Mouse (Mus musculus): Measurements from ENCODE around the gene Sema4c. TPM values are rescaled to one million over a fixed set of nuclear protein-coding genes. Genes with fewer than 3 reads are reported as not detected.

Sema4c gene
- polyA plus RNA-seq, 1 experiment from 2014 or later, result 3.1 TPM

- Histone ChIP-seq H3K9me3 (ENCODE audit: control insufficient read depth, low read length) (no peaks in the 10 kb centered on the region), H3K4me3 (replicated peaks; ENCODE audit: low read length) (peak within 1 kb of the TSS; percentile 91), H3K4me2 (replicated peaks) (peak within 1 kb of the TSS; percentile 97), H3K27me3 (ENCODE audit: control insufficient read depth, insufficient read depth, low read length) (no peaks in the 10 kb centered on the region), H3K27ac (peak within 1 kb of the TSS; percentile 97), H3K4me1 (replicated peaks; ENCODE audit: control insufficient read depth, insufficient read depth, low read length) (peaks cover 34% of the 10 kb centered on the region), H3K36me3 (replicated peaks; ENCODE audit: control insufficient read depth, insufficient read depth) (peaks cover 10% of the 10 kb centered on the region; the same call in 1 of the 2 replicates), H3K9ac (peak within 1 kb of the TSS; percentile 84)
- 1% methylated on average over 51 of the region's 51 CpGs for WGBS
- DNase-seq (ENCODE audit: low spot score) (peak; percentile 98), ATAC-seq (ENCODE audit: low FRiP score) (peak; percentile 99)
Measured at GRCm38 (mm10) chr1:36511289-36512021, 46.7 kb downstream of the Sema4c start, which contains the start of gene Cnnm3. Gene Cnnm3 (plus strand): TSS chr1:36511867.

GRCm38 (mm10) chr1:36508238-36508637 lies 49.9 kb downstream of the Sema4c start:
- DNase-seq (ENCODE audit: low spot score) (no peak), ATAC-seq (ENCODE audit: low FRiP score) (no peak)
- Histone ChIP-seq H3K4me2 (replicated peaks) (no peak overlapping the region), H3K27me3 (ENCODE audit: control insufficient read depth, insufficient read depth, low read length) (no peaks in the 10 kb centered on the region), H3K4me3 (replicated peaks; ENCODE audit: low read length) (no peak overlapping the region), H3K36me3 (replicated peaks; ENCODE audit: control insufficient read depth, insufficient read depth) (peaks cover 10% of the 10 kb centered on the region; the same call in 1 of the 2 replicates), H3K9ac (no peak overlapping the region), H3K27ac (no peak overlapping the region), H3K4me1 (replicated peaks; ENCODE audit: control insufficient read depth, insufficient read depth, low read length) (peaks cover 5% of the 10 kb centered on the region), H3K9me3 (ENCODE audit: control insufficient read depth, low read length) (no peaks in the 10 kb centered on the region)
- WGBS, result 92% methylated on average over 5 of the region's 5 CpGs

- H3K4me3 ChIP-seq (replicated peaks; ENCODE audit: low read length), result no peak overlapping the region
- no peak overlapping the region for H3K9ac ChIP-seq
- 5% methylated on average over 3 of the region's 3 CpGs for WGBS
- H3K27ac ChIP-seq, result no peak overlapping the region
- H3K4me2 ChIP-seq (replicated peaks), result no peak overlapping the region
- H3K9me3 ChIP-seq (ENCODE audit: control insufficient read depth, low read length), result no peaks in the 10 kb centered on the region
- peaks cover 17% of the 10 kb centered on the region for H3K36me3 ChIP-seq (replicated peaks; ENCODE audit: control insufficient read depth, insufficient read depth)
- no peaks in the 10 kb centered on the region for H3K27me3 ChIP-seq (ENCODE audit: control insufficient read depth, insufficient read depth, low read length)
- DNase-seq (ENCODE audit: low spot score) (peak; percentile 92), ATAC-seq (ENCODE audit: low FRiP score) (no peak)
- H3K4me1 ChIP-seq (replicated peaks; ENCODE audit: control insufficient read depth, insufficient read depth, low read length), result no peaks in the 10 kb centered on the region
Measured at GRCm38 (mm10) chr1:36501261-36501660, 56.9 kb downstream of the Sema4c start.

Small RNA genes within 50 kb of the gene (microRNA-seq; reads per million reads assigned to microRNA genes)
- gene Gm47280, result not detected

Other genes with a start within 250 kb of the Sema4c start
- gene Kansl3, start 189.2 kb downstream of the Sema4c start, polyA plus RNA-seq (2014; fragmentation: Nextera tagmentation; extraction: Ambion mirVana), result 34.2 and 36.3 TPM in 2 replicates
- gene Fer1l5, start 186.1 kb downstream of the Sema4c start, polyA plus RNA-seq (2014; fragmentation: Nextera tagmentation; extraction: Ambion mirVana), result 1.5 and 1.8 TPM in 2 replicates
- gene Lman2l, start 113.1 kb downstream of the Sema4c start, polyA plus RNA-seq (2014; fragmentation: Nextera tagmentation; extraction: Ambion mirVana), result 41.8 and 41.9 TPM in 2 replicates
- 9.2 and 10.6 TPM in 2 replicates for gene Cnnm4, start 86.7 kb downstream of the Sema4c start, polyA plus RNA-seq (2014; fragmentation: Nextera tagmentation; extraction: Ambion mirVana)
- gene Cnnm3, start 46.5 kb downstream of the Sema4c start, polyA plus RNA-seq (2014; fragmentation: Nextera tagmentation; extraction: Ambion mirVana), result 6.1 and 6.8 TPM in 2 replicates
- gene Ankrd23, start 21.5 kb downstream of the Sema4c start, polyA plus RNA-seq (2014; fragmentation: Nextera tagmentation; extraction: Ambion mirVana), result 6.9 and 10.6 TPM in 2 replicates
- 0.23 and 1.1 TPM in 2 replicates for gene Gm42417, start 18.9 kb downstream of the Sema4c start, polyA plus RNA-seq (2014; fragmentation: Nextera tagmentation; extraction: Ambion mirVana)
- 23.9 and 26.9 TPM in 2 replicates for gene Ankrd39, start 10.9 kb downstream of the Sema4c start, polyA plus RNA-seq (2014; fragmentation: Nextera tagmentation; extraction: Ambion mirVana)
- gene Fam178b, start 124.8 kb upstream of the Sema4c start, polyA plus RNA-seq (2014; fragmentation: Nextera tagmentation; extraction: Ambion mirVana), result not detected in 2 replicates
- gene Cox5b, start 133.1 kb upstream of the Sema4c start, polyA plus RNA-seq (2014; fragmentation: Nextera tagmentation; extraction: Ambion mirVana), result 772 and 811 TPM in 2 replicates
- 0.48 and 0.54 TPM in 2 replicates for gene 4933424G06Rik, start 151.8 kb upstream of the Sema4c start, polyA plus RNA-seq (2014; fragmentation: Nextera tagmentation; extraction: Ambion mirVana)
- 95.0 and 97.4 TPM in 2 replicates for gene Actr1b, start 156.1 kb upstream of the Sema4c start, polyA plus RNA-seq (2014; fragmentation: Nextera tagmentation; extraction: Ambion mirVana)
- gene Zap70, start 203.4 kb upstream of the Sema4c start, polyA plus RNA-seq (2014; fragmentation: Nextera tagmentation; extraction: Ambion mirVana), result 0.69 and 2.3 TPM in 2 replicates